Mouse (Mus musculus): ENCODE results near the gene Pou5f2.

Gene Pou5f2

GRCm38 (mm10) chr13:78024683-78025294 is at the start of gene Pou5f2:
Pou5f2 (plus strand) TSS chr13:78024902.
- peak; percentile 12 to 47 for DNase-seq

- no peak for DNase-seq
These were observed 48.5 kb upstream of the Pou5f2 start for GRCm38 (mm10) chr13:77976248-77976647.

- no peak for DNase-seq
These were observed 47.6 kb upstream of the Pou5f2 start for GRCm38 (mm10) chr13:77977121-77977520.

GRCm38 (mm10) chr13:77982105-77982851 is 42.4 kb upstream of the Pou5f2 start:
- peak in 1 of 2 experiments; percentile 66 for DNase-seq

GRCm38 (mm10) chr13:77982852-77983202 is 41.9 kb upstream of the Pou5f2 start:
- no peak for DNase-seq

GRCm38 (mm10) chr13:77991189-77991886 is 33.4 kb upstream of the Pou5f2 start:
- no peak for DNase-seq

- DNase-seq, result no peak
These were observed 20.1 kb upstream of the Pou5f2 start for GRCm38 (mm10) chr13:78004649-78005048.

- DNase-seq, result no peak
These were observed 19.4 kb upstream of the Pou5f2 start for GRCm38 (mm10) chr13:78005344-78005743.

- DNase-seq, result no peak
These were observed 14.5 kb upstream of the Pou5f2 start for GRCm38 (mm10) chr13:78010176-78010575.

- DNase-seq, result no peak
These were observed 8.1 kb downstream of the Pou5f2 start for GRCm38 (mm10) chr13:78032821-78033220.

- DNase-seq, result no peak
These were observed 12.5 kb downstream of the Pou5f2 start for GRCm38 (mm10) chr13:78037203-78037602.

- DNase-seq, result no peak
These were observed 18.5 kb downstream of the Pou5f2 start for GRCm38 (mm10) chr13:78043203-78043602.

GRCm38 (mm10) chr13:78045116-78045515 is 20.4 kb downstream of the Pou5f2 start:
- DNase-seq, result no peak
